Mouse (Mus musculus): Measurements from ENCODE around the gene Ssr1.

Ssr1 gene

DNA sequence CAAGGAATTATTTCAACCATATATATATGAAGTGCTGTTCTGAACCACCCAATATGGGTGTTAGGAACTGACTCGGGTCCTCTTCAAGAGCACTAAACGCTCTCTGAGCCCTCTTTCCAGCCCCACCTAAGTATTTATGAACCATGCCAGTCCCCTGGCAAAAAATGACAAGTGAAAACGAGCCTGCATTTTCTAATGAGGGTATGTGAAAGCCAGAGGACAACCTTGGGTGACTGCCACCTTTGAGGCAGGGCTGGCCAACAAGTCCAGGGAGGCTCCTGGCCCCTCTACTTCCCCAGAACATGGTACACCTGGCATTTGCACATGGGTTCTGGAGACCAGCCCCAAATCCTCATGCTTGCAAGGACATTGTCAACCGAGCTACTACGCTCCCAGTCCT, 19.3 kb downstream of the Ssr1 start:
- no peak for DNase-seq

DNA sequence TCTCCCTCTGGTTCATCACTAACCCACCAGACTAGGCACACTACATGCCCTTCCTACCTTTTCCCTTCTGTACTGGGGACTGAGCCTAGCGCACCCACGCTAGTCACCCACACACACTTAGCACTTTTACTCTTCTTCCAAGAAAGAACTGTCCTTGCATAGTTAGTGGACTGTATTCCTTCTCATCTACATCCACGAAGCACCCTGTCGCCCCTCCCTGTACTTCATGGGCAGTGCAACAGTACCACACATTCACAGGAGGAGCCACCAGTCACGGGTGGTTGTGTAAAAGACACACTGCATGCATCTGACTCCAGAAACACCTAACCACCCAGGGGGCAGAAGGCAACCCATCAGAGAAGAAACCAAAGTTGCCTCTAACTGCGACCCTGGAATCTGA, 20.0 kb downstream of the Ssr1 start:
- DNase-seq, result no peak

DNA sequence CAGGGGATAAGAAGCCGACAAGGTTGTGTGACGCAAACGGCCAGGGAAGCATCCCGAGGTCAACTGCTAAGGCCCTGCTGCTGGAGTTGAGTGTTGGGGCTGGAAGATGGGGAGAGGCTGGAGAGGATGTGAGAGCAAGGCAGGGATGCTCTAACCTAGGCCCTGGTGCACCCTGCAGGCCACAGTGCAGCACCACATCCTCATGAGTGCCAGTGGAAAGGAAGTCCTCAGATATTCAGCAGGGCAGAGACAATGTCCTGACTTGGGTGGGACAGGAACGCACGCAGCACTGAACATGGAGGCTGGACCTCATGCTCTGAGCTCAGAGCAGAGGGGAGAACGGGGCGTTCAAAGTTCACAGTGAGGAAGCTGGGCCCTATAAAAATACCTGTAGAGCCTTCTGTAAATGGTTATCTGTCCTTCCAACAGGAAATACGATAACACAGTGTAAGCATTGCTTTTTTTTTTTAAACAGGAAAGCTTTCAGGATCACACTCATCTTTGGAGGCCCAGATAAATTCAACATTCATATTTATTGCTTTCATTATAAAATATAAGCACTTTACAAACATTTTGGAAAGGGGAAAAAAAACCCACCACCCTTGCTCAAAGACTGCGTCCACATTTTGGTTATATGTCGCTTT, 23.0 kb downstream of the Ssr1 start:
- DNase-seq, result no peak

DNA sequence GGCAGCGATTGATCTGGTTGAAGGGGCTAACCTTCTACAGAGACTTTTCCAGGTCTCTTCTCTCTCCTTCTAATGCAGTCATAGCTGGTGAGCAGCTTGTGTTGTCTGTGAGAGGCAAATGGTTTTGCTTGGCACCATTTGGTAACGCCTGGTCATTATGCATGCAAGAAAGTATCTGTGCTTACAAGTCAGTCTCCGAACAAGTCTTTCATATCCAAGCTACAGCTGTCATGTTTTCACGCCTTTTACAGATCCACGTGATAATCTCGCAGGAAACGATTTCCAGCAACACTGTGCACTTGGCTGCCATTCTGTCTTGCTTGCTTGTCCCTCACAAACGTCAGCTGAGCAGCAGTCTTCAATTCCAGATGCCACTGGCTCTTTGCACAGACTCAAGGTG, 24.0 kb downstream of the Ssr1 start:
- peak; percentile 36 for DNase-seq

DNA sequence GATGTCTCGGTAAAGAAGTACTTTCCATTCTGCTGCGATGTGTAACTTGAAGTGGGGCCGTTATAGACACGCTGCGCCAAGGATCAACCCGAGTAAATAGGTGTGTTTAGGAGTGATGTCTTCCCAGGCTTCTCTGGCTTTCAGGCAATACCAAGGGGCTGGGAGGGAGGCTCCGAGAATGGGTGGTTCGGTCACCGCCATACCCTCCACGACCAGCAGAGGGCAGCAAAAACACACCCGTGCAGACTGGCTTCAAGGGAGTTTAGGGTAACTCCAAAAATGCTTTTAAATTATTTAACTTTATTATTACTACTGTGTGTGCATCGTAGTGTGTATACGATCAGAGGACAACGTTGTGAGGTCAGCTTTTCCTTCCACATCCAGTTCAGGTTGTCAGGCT, 24.7 kb downstream of the Ssr1 start:
- peak; percentile 92 for DNase-seq

DNA sequence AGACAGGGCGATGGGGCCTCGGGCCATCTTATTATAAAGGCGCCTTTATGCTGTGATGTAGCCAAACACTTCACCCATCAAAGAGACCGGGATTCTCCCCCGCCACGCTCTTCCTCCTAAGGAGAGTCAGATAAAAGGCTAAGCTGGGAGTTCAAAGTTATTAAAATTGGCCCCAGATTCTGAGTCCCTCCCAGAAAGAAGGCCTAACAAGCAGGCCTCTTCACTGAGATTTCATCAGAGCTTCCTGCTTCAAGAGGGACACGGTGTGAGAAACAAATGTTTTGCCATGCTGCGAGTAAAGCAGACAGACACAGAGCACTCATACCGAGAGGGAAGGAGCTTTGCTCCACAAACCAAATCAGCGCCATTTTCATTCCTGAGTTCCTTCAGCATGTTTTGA, 26.5 kb downstream of the Ssr1 start:
- no peak for DNase-seq

DNA sequence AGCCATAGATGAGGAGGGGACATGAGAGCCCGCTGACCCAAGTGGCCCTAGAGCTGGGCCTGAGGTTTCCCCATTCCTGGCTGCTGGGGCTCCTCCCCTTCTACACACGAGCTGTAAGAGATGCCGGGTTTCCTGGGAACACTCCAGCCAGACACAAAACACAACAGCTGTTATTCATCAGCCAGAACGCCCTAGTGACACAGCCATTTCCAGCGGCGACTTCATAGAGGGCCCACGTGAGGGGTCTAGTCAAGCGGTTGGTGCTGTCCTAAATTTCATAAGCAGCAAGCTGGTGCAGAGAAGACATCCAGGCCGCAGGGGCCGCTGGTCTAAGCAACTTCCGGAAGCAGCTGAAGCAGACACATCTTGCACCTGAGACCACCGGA, 27.0 kb downstream of the Ssr1 start:
- no peak for DNase-seq

DNA sequence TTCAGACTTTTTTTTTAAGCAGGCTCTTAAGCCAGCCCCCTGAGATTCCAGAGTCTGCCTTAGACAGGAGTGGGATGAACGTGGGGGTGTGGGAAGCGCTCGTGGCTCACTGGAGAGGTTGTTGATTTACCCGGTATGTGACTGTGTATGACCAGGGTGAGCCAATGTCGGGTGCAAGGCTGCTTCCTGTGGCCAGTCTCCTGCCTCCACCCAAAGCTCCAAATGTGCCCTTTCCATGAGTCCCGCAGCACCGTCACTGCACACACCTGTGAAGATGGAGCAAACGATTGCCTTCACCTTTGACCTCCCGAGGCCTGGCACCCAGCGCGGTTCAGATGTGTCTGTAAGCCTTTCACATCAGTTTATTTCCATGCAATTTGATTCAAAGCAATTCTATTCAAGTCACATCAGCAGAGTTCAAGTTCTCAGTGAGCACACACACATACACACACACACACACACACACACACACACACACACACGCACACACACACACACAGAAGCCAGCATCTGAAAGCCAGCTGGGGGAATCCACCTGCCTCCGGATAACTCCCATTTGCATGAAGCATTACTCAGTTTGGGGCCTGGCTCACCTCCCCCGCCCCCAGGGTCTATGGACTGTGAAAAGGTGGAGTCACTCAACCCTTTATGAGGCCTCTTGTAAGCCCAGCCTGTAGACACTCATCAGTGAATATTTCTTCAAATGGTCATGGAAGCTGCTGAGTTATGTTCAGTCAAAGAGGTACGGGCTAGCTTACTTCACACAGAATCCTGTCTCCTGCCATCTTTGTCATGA, 27.6 kb downstream of the Ssr1 start:
- DNase-seq, result no peak

DNA sequence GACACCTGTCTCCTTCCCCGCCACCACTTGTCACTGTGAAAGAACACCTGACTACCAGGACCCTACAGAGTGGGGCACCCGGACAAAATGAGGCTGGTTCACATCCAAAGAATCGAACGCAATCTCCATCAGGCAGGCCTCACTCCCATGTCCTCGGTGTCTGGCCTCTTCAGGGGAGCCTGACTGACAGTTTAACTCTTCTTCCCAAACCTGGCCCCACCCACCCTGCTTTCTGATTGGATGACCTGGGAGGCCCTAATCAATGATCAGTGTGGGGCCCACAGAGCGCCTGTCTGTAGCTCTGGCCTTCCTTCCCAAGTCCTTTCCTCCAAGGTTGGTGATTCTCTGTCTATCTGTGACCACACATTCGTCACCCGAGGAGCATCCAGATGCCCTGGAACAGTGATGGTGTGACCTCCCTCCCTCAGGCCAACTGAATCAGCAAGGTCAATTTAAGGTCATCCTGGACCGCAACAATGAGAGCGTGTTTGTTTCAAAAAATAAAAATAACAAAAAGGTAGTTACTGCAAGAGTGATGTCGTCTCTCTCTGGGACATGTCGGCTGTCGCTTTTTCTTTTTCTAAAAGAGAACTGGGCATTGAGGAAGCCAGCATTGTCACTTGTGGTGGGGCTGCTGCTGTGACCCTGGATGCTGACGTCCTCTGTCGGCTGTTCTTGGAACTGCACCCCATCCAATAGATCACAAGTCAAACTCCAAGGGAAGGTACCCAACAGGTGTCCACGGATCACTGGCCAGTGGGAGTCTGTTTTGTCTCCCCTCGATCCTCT, 28.7 kb downstream of the Ssr1 start:
- no peak for DNase-seq

DNA sequence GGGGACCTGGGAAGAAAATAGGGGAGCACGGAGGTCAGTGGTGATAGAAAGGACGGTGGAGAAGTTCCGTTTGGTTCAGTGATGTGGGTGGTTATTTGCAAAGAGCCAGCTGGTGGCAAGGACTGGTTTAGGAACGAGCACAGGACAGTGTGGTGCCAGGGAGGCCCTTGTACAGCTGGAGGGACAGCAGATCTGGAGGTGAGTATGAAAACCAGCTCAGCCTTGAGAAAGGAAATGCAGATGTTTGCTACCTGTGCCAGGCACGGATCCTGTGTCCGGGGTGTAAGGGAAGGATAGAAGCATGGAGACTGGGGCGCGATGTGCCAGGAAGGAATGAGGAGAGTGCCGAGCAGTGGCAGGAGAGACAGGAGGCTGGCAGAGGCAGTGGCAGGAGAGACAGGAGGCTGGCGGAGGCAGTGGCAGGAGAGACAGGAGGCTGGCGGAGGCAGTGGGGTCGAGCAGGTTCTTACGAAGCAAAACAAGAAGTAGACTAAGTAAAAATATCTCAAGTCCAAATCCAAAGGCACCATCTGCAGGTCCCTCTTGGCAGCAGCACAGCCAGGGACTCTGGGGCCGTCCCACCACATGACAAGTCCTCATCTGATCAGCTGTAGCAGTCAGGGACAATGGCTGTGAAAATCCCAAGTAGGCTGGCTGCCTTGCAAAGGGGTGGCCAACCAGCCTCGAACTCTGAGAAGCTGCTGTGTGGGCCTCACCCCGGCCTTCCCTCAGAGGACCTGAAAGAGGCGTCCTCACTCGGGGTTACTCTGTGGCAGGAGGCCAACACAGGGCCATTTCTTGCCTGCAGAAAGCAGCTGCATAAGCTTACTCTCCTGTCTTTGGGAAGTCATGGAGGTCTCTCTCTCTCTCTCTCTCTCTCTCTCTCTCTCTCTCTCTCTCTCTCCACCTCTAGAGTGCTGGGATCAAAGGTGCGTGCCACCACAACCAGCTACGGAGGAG, 29.6 kb downstream of the Ssr1 start:
- DNase-seq, result no peak

DNA sequence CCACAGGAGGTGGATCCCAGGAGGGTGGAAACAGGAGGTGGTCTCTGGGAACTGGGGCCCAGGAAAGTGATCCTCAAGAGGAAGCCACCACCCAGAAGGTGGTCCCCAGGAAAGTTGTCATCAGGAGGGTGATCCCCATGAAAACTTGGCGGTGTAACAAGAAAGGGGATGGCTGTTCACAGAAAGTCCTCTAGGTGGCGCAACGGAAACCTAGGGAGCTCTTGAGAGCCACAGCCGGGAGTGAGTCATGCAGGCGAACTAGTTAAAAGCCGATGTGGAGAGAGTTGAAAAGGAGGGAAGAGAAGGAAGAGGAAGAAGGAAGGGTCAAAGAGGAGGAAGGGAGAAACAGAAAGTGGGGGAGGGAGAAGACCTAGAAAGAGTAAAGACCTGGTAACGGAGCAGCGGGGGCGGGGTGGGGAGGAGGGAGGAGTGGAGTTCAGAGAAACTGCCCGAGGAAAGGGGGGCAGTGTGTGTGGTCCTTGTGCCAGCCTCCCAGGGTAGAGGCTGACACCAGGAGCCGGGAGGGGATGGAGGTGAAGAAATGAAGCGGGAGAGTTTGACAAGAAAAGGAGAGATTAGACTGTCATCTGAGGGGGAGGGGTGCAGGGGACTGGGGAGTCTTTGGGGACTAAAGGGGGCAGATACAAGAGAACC, 30.5 kb downstream of the Ssr1 start:
- DNase-seq, result peak; percentile 60

DNA sequence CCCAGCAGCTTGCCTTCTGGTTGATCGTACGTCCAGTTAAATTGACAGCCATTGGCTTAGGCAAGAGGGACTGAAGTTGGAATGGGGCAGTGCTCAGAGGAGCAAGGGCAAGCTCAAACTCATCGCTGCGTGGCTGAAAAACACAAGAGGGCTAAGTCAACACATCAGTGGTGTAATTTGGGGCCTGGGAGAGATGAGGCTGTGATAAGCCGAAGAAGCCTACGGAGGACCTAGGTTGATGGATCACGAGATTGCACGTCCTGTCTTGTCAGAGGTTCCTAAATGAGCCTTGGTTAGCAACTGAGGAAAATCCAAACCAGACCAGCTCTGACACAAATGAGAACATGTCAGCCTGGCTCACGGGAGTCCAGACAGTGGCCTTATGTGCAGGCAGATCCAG, 31.5 kb downstream of the Ssr1 start:
- no peak for DNase-seq

DNA sequence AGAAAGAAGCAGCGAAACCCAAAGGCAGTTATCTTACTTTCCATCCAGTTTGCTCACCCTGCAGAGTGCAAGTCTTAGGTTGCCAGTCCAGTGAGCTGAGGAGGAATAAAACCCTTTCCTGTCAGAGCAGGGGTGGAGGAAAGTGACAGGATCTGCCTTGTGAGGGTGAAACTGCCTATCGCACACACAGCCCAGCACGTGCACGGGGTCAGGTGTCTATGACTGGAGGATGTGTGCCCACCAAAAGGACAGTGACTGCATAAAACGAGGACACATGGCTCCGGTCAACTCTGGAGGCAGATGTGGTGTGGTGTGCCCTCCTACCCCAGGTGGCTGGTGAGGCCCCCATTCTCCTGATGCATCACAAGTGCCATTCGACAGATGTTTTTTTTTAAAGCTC, 34.1 kb downstream of the Ssr1 start:
- DNase-seq, result no peak

DNA sequence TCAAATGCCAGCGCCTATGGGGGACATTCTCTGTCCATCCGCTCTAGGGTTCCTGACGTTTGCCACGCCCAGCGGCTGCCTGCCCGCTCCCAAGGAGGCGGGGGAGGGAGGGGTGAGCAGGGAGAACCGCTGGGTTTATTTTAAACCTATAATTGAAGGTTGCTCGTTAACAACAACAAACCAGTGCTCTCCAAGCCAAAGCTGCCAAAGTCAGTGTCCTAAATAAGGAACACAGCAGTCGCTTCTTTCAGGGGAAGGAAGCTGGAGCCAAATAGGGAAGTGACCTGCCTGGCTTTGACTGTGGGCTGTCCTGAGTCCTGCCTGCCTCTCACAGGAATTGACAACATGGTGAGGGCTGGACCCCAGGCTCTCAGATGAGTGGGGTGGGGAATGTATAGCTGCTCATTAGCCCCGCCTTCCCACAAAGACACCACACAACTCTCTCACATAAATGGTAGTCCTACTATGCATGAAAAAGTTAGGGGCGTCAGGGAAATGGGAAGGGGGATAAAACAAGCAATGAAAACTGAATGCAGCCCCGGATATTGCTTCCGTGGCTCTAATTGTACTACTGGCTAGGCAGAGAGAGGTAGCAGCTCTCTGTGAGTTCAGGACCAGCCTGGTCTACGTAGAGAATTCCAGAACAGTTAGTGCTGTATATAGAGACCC, 34.6 kb downstream of the Ssr1 start:
- DNase-seq, result no peak

DNA sequence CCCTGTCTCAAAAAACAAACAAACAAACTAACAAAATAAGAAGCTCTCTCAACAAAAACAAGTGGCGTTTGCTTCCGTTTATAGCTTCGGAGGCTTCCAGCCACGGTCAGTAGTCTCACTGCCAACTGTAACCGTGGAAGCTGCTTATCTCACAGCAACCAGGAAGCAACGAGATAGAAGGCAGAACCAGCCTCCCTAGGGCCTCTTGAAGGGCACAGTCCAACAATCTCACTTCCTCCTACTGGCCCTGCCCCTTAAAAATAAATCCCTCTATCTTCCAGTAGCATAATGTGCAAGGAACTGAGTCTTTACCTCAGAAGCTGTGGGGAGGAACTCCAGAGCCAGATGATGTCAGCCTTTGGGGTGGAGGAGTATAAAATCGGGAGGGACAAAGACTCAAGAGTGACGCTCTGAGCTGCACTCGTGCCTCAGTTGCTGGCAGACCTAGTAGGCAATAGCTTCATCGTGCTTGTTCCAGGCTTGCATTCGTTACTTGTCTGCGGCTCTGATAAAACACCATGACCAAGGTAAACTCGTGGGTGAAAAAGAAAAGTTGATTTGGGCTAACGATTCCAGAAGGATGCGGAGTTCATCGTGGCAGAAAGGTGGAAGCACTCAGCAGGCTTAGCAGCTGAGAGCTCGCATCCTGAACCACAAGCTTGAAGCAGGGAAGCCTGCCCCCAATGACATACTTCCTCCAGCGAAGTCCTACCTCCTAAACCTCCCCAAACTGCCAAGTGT, 35.3 kb downstream of the Ssr1 start:
- DNase-seq, result no peak

DNA sequence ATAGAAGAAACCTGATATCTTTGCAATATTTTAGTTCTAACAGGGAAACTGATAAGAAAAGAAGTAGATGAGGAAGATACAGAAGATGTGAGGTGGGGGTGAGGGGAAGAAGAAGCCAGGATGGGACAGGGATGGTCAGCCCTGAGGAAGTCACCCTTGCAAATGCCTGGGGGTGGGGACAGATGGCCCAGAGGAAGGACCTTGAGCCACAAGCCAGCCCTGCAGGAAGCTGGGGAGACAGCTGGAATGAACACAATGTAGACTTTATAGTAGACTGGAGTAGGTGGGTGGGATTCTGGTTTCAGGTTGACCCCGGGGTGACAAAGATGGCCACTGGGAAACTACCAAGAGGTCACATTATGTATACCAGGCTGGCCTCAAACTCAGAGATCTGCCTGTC, 39.7 kb downstream of the Ssr1 start:
- no peak for DNase-seq

DNA sequence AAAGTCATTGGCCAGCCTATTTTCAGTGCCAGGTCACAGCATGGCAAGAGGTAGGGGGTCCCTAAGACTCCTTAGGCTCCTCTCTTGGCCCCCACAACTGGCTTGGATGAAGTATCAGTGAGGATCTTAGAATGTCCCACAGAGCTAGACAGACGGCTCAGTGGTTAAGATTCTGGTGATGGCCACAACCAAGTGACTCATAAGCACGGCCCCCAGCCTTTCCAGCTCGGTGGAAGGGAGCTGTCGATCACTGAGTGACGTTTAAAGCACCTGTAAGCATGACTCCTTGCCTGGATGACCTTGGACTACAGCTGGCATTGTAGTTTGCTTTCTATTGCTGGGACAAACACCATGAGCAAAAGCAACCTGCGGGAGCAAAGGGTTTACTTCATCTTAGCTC, 41.0 kb downstream of the Ssr1 start:
- no peak for DNase-seq

DNA sequence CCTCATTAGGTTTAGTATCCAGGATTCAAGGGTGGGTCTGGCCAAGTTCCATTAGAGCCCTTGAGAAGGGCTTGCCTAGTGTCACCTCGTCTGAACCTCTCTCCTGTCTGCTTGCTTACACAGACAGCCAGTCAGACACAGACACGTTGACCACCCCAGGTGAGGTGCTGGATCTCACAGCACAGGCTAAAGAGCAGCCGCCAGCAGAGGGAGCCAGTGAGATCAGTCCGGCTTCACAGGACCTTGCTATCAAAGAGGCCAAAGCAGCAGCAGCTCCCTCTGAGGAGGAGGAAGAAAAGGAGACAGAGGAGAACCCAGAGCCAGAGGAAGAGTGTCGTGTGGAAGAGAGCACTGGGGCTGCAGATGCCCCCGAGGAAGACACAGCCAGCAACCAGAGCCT, 47.3 kb downstream of the Ssr1 start:
- DNase-seq, result peak; percentile 80

DNA sequence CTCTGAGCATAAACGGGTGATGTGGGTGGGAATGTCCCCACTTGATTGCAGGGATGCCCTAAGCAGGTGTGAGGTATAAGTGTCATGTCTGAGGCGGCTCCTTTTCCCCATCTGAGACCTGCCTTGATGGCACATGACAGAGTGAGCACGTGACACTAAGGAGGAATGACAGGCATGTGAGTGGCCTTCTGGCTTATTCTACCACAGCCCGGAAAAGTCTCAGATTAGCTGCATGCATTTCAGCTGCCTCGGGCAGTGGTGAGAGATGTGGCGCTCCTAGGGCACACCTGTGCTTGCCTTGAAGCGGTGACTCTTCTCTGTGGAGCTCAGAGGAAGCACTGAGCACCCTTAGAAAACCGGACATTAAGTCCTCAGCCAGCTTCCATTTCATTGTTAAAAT, 48.6 kb downstream of the Ssr1 start:
- DNase-seq, result no peak

DNA sequence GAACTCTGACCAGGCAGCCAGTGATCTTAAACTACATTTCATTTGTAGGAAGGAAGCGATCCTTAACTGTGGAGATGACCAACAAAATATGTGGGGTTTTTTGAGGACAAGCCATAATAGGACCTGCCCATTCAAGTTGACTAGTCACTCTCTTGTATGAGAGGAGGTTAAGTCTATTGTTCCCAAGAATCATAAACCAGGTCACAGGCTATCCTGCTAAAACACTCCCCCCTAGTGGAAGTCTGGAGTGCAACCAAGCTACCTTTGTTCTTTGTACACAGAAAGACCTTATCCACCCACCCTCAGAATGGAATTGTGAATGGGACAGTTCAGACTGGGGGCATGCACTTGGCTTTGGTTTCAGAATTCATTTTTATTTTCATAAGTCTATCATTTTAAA, 49.7 kb downstream of the Ssr1 start:
- no peak for DNase-seq

DNA sequence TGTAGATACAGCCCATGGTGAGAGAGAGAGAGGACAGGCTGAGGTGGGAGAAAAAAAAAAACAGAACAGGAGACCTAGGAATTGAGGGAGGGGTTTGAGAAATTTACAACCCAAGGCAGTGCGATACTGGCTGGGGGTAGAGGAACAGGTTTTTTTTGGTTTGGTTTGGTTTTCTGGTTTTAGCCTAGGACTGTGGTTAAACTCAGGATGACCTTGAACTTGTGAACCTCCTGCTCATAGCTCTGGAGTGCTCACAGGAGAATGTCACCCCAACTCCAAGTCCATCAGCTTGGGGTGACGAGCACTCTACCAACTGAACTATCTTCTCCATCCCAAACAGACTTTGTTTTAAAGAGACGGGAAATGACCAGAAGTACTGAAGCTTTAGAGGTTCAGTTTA, 50.6 kb downstream of the Ssr1 start:
- no peak for DNase-seq
